Mouse (Mus musculus) R1 (cell line): ENCODE results near the gene Lfng.

Experiments
- DNase-seq: peaks from one replicate; pipeline ENCODE4 v3.0.0-alpha.2; 2018; ENCODE audit warnings: low read depth, low spot score

The Lfng gene

DNA sequence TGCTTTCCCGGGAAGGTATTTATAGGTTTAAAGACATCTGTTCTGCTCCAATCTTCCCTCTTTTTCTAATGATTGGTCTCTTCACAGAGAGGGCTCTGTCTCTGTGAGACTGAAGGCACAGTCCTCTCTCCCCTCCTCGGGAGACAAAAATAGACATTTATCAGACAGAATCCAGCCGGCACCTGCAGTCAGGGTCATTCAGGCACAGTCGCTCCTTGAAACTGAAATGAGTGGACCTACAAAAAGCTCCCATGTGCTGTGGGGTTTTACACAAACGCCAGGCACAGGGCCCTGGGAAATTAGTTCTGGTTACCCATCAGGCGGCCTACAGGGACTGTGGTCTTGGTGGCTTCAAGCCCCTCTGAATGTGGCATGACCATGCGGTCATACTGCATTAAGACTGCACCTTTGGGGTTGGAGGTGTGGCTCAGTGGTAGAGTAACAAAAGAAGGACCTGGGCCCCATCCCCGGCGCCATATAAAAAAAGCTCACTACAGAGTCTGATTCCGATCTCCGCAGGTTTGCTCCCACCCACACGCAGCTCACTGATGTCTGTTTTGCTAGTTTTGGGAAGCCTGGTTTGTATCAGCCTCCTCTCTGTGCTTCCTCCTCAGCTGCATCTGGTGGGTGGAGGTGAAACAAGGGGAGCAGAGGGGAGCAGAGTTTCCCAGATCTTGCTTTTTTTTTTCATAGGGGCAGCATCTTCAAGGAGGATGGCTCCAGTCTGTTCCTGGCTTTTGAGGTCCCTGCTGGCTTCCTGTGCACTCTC is 54.9 kb downstream of the Lfng start:
- no peak for DNase-seq

DNA sequence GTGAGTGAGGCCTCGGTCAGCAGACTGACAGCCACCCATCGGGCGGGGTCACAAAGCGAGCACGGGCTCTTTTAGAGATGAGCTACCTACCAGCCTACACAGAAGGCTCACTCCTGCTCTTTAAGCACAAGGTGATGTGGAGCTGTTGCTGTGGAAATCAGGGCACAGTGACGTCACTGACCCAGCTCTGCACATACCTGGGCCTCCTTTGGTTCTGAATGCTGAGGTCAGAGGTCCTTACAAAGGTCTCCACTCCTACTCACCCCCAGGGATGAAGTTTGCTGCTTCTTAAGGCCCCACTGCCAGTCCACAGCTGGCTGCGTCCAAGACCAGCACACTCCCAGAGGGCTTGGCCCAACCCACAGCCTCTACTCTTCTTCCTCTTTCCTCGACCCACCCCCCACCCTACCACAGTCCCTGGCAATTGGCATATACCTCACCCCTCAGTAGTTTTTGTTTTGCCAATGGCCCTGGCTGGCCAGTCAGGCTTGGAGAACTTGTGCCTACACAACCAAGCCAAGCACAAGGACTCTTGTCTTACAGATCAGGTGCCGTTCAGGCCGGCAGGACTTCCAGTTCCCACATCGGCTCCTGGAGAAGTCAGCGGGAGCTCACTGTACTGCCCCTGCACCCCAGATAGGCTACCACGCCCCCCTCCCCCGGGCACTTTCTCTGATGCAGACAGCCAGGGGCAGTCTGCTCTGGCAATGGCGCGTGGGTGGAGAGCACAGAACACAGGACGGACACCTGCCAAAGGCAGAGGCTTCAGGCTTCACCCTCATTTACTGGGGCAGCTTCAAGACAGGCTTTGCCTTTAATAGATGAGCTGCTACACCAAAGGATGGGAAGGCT is 55.8 kb downstream of the Lfng start:
- no peak for DNase-seq

DNA sequence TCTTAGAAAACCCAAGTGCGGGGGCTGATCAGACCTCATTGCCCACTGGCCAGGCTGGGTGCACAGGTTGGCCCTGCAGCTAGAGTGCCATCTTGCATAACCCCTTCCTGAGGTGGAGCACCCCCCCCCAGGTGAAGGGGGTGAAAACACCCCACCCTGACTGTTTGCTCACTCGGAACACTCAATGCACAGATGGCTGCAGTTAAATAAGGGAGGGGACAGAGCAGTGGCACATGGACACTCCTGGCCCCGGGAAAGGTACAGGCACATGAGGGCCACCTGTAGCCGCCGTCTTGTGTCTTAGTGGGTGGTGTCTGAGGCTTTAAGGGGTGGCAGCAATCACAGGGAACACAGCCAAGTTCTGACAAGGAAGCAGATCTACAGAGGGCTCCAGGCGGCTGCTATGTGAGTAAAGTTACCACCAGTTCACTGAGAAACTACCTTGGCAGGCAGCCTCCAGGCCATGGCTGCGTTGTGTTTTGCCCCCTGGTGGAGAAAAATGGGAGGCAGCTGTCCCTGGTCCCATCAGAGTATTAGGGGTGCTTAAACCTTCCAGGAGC is 56.6 kb downstream of the Lfng start:
- peak; percentile 63 for DNase-seq
